Mouse (Mus musculus) small intestine, adult 2 months (tissue): ENCODE measurements around the gene Mcf2l. TPM values are rescaled to one million over a fixed set of nuclear protein-coding genes. Genes with fewer than 3 reads are reported as not detected.

Experiments used
- H3K27ac ChIP-seq: fragments of 200-500 bp; 2 replicates; pipeline ENCODE4 v1.5.1; 2012; ENCODE audit warnings: low read depth, low read length, control low read depth, inconsistent platforms; ENCODE audit not compliant: insufficient read depth
- H3K27me3 ChIP-seq: fragments of 200-500 bp; 2 replicates; pipeline ENCODE4 v1.6.1; 2012; ENCODE audit warnings: mild to moderate bottlenecking, moderate library complexity, low read length, inconsistent platforms; ENCODE audit not compliant: control insufficient read depth, insufficient read depth
- H3K36me3 ChIP-seq: fragments of 200-500 bp; 2 replicates; pipeline ENCODE4 v1.6.1; 2012; ENCODE audit warnings: mild to moderate bottlenecking, low read length, control low read depth, inconsistent platforms; ENCODE audit not compliant: control insufficient read depth, insufficient read depth
- H3K4me1 ChIP-seq: fragments of 200-500 bp; 2 replicates; pipeline ENCODE4 v1.6.1; 2012; ENCODE audit warnings: low read length, inconsistent platforms, mixed read lengths; ENCODE audit not compliant: control insufficient read depth, insufficient read depth, insufficient read length
- H3K4me3 ChIP-seq: fragments of 200-500 bp; 2 replicates; pipeline ENCODE4 v1.5.1; 2012; ENCODE audit warnings: low read depth, mild to moderate bottlenecking, control low read depth, inconsistent platforms, low read length, moderate library complexity
- CTCF ChIP-seq: fragments of 200-500 bp; IDR thresholded peaks from 2 replicates; pipeline ENCODE4 v1.5.1; 2012; ENCODE audit warnings: low read depth, mild to moderate bottlenecking, control low read depth, inconsistent platforms, low read length, moderate library complexity, mixed read lengths; ENCODE audit not compliant: insufficient replicate concordance, insufficient read length; ENCODE audit errors: extremely low read depth
- POLR2A ChIP-seq: fragments of 200-500 bp; IDR thresholded peaks from 2 replicates; pipeline ENCODE4 v1.6.1; 2012; ENCODE audit warnings: low read depth, mild to moderate bottlenecking, control low read depth, inconsistent platforms, low read length, moderate library complexity
- WGBS: fragments of 180-500 bp; shearing (Covaris S2); methylation state at CpG from one replicate; pipeline ENCODE4 v1.1.7; 2018; 5-methylcytosine and 5-hydroxymethylcytosine counted together
- polyA plus RNA-seq: library from polyadenylated mRNA; depleted of rRNA; stranded (reverse); fragments of >200 nt; gene quantifications from 2 replicates; pipeline ENCODE4 v1.2.3, GENCODE M21; 2012

Gene Mcf2l
- polyA plus RNA-seq, 1 experiment: 11.2 TPM

DNA sequence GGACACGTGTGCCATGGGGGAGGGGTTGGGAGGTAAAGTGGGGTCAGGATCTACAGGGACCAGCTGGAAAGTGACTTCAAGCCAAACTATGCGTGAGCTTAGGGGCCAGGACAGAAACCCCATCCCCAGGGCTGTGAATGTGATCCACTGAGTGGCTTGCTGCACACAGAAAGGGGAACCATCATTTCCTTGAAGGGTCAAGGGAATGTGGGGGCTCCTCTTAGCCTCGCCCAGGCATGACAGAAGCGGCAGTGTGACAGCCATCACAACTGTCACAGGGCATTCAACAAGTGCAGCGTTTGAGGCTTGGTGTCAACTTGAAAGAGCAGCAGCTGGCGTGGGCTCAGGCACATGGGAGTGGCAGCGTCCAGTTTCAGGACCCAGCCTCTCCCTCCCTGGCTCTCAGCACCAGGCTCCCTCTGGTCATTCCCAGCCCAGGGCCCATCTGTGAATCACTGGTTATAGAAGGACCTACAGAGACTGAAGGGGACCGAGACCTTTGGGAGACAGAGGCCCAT is 81.8 kb downstream of the Mcf2l start:
- WGBS: 80% methylated on average over 8 of the region's 8 CpGs
- no peak for TF ChIP-seq CTCF
- TF ChIP-seq POLR2A: no peak
- no peaks in the 10 kb centered on the region for H3K4me1 ChIP-seq
- H3K27me3 ChIP-seq: no peaks in the 10 kb centered on the region
- no peak overlapping the region for H3K27ac ChIP-seq
- no peak overlapping the region for H3K4me3 ChIP-seq
- no peaks in the 10 kb centered on the region for H3K36me3 ChIP-seq

DNA sequence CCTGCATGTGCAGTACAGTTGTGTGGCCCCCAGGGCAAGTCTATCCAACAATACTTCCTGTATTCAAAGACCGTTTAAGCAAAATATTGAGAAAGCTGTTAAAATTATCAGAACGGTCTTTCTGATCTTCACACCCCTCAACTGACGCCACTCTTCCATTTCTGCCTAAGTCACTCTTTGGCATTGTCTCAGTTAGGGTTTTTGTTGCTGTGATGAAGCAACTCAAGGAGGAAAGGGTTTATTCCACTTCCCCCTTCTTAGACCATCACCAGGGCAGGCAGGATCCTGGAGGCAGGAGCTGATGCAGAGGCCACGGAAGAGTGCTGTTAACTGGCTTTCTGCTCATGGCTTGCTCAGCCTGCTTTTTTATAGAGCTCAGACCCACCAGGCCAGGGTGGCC is 82.3 kb downstream of the Mcf2l start:
- H3K36me3 ChIP-seq: no peaks in the 10 kb centered on the region
- no peak overlapping the region for H3K27ac ChIP-seq
- no peak for TF ChIP-seq CTCF
- no peak for TF ChIP-seq POLR2A
- no peak overlapping the region for H3K4me3 ChIP-seq
- WGBS: 74% methylated on average over 4 of the region's 4 CpGs
- no peaks in the 10 kb centered on the region for H3K27me3 ChIP-seq
- no peaks in the 10 kb centered on the region for H3K4me1 ChIP-seq

DNA sequence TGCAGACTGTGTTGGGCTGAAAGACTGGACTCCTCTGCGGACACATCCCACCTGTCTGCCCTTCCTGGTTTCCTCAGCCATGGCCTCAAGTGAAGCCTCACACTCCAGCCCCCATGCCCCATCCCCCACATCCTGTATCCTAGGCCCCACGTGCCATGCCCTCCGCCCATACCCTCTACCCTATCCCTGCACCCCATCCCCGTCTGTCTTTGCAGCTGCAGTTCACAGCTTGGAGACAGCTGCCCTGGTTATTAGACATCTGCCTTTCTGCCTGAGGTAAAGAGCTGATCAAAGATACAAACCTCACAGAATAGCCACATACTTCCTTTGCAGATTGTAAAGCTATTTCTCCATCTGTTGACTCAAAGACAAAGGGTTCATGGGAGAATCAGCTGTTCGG is 83.3 kb downstream of the Mcf2l start:
- TF ChIP-seq CTCF (no peak), POLR2A (no peak)
- no peaks in the 10 kb centered on the region for H3K4me1 ChIP-seq
- no peak overlapping the region for H3K4me3 ChIP-seq
- H3K36me3 ChIP-seq: no peaks in the 10 kb centered on the region
- no peak overlapping the region for H3K27ac ChIP-seq
- no peaks in the 10 kb centered on the region for H3K27me3 ChIP-seq
- 78% methylated on average over 5 of the region's 5 CpGs for WGBS

DNA sequence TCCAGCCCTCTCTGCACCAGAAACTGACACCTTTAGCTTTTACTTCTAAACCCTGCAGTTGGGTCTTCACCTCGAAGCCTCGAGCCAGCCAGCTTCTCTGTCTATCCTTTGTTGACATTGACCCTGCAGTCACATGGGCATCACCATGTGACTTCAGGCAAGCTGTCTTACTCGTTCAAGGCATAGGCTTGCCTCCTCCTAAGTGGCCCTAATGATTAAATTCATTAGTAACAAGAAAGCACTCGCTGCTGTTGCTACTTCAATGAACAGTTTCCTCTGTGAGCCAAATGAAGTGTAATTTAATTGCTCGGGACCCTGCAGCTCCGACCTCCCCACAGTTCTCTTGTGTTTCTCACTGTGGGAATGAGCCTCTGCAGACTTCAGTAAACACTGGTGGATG is 83.8 kb downstream of the Mcf2l start:
- no peaks in the 10 kb centered on the region for H3K4me1 ChIP-seq
- H3K27me3 ChIP-seq: no peaks in the 10 kb centered on the region
- no peaks in the 10 kb centered on the region for H3K36me3 ChIP-seq
- no peak overlapping the region for H3K4me3 ChIP-seq
- WGBS: 51% methylated on average over 6 of the region's 6 CpGs
- no peak for TF ChIP-seq POLR2A
- no peak for TF ChIP-seq CTCF
- no peak overlapping the region for H3K27ac ChIP-seq

DNA sequence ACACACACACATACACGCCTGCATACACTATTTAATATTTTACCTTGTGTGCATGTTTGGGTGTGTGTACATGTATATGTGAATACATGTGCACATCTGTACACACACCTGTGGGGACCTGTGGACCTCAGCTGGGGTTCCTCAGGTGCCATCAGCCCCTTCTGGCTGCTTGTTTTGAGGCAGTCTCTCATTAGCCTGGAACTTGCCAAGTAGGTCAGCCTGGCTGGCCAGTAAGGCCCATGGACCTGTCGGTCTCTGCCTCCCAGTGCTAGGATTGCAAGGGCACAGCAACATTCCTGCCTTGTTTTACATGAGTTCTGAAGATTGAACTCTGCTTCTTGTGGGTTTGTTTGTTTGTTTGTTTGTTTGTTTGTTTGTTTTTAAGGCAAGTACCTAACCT is 87.0 kb downstream of the Mcf2l start:
- Histone ChIP-seq H3K36me3 (no peaks in the 10 kb centered on the region), H3K27ac (no peak overlapping the region), H3K27me3 (no peaks in the 10 kb centered on the region), H3K4me1 (no peaks in the 10 kb centered on the region), H3K4me3 (no peak overlapping the region)
- no peak for TF ChIP-seq POLR2A
- 85% methylated on average over 2 of the region's 2 CpGs for WGBS

DNA sequence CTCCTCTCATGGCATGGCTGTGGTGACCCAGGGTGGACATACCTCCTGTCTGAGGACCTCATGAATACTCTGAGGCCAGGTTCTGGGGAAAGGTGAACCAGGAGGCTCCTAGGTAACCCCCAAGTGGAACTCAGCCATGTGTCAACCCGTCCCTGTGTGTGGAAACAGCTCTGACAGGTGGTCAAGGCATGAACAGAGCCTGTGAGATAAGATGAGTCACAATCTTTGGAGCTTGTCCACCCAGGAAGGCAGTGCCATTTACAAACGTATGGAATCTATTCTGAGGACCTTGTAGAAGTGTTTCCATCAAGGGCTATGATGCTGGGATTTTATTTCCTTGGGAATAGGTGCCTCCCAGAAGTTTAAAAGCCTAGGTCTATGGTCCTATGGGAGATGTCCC is 87.6 kb downstream of the Mcf2l start:
- 31% methylated on average over 2 of the region's 2 CpGs for WGBS

DNA sequence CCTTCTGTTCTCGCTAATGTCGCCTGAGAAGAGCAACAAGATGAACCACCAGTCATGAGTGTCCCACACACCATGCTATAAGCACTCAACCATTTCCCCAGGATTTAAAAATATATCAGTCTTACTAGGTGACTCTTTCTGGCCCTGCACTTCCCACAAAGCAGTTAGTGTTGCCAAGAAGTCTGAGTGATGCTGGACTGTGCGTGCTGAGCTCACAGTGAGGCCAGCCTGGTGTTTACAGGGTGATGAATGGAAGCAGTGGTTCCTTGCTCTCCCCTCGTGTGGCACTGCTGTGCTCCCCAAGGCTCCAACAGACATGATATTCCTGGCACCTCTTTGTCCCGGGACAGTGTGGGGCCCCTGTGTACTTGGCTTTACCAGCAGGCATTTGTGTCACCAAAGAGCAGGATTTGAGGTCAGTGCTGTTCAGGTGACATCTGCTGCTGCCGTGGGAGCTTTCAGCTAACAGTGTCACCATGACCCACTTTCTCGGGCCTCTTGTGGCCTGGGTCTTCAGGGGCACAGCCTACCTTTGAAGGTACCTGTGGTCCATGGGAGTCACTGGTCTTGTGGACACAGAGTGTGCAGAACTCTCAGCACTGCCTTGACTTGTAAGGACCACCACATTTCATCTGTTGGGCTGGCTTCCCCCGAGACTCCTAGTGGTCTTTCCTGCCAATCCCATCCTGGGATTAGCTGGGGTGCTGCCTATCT is 88.4 kb downstream of the Mcf2l start:
- 70% methylated on average over 8 of the region's 8 CpGs for WGBS
- no peaks in the 10 kb centered on the region for H3K27me3 ChIP-seq
- H3K4me1 ChIP-seq: no peaks in the 10 kb centered on the region
- no peaks in the 10 kb centered on the region for H3K36me3 ChIP-seq
- TF ChIP-seq CTCF: no peak
- no peak for TF ChIP-seq POLR2A
- no peak overlapping the region for H3K4me3 ChIP-seq
- no peak overlapping the region for H3K27ac ChIP-seq

More for the DNA sequence above, 87.6 kb downstream of the Mcf2l start:
- Histone ChIP-seq H3K27ac (no peak overlapping the region), H3K36me3 (no peaks in the 10 kb centered on the region), H3K4me3 (no peak overlapping the region), H3K4me1 (no peaks in the 10 kb centered on the region), H3K27me3 (no peaks in the 10 kb centered on the region)
- no peak for TF ChIP-seq CTCF
- no peak for TF ChIP-seq POLR2A
